Mouse (Mus musculus) induced T-regulatory cell, adult 2 months (primary cell): Measurements from ENCODE around the gene Lmtk2.

Source experiments
- DNase-seq: peaks from one replicate; pipeline ENCODE4 v3.0.0-alpha.2; 2012; ENCODE audit warnings: low read depth

Lmtk2 gene

DNA sequence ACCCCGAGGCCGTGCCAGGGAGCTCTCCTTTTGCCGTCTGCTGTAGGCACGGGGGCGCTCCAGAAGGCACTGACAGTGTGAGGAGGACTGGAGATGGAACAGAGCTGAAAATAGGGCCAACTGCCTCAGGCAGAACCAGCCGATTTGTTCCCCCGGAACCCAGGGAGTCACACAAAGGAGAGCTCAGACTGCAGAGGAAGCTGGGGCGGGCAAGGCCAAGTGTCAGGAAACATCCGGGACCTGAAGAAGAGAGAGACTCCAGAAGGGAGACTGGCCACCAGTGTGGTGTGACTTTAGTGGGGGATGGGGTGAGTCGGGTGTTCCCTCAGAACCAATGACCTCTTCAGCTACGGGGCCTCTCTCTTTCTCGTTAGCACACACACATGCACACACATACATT lies 119.1 kb downstream of the Lmtk2 start:
- DNase-seq = peak; percentile 27

DNA sequence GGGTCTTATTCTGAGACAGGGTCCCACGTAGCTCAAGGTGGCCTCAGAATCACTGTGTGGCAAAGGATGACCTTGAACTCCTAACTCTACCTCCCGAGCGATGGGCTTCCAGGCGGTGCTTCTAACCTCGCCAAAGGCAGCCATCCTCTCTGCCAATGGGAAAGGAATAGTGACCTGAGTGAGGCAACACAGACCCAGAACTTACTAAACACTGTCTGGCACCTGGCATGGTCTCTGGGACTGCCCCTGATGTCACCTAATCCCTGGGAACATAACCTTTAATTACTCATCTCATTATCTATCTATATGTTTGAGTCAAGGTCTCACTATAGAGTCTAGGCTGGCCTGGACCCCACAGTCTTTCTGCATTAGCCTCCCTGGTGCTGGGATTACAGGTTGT lies 119.7 kb downstream of the Lmtk2 start:
- no peak for DNase-seq

DNA sequence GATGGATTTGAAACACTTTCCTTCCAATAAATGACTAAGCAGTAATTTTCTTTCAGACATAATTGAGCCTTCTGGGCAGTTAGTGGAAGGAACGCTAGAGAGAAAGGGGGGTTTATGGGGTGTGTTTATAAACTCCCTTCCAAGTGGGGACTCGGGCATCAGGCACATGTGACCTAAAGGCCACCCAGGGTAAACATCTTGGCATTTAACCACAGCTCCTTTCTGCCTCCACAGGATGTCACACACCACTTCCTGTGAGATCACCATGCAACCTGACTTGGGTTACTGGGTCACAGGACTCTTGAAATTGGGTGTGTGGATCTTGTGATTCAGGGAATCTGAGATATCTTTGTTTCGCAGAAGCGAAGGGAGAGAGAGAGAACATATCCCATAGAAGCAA lies 121.1 kb downstream of the Lmtk2 start:
- peak; percentile 91 for DNase-seq

DNA sequence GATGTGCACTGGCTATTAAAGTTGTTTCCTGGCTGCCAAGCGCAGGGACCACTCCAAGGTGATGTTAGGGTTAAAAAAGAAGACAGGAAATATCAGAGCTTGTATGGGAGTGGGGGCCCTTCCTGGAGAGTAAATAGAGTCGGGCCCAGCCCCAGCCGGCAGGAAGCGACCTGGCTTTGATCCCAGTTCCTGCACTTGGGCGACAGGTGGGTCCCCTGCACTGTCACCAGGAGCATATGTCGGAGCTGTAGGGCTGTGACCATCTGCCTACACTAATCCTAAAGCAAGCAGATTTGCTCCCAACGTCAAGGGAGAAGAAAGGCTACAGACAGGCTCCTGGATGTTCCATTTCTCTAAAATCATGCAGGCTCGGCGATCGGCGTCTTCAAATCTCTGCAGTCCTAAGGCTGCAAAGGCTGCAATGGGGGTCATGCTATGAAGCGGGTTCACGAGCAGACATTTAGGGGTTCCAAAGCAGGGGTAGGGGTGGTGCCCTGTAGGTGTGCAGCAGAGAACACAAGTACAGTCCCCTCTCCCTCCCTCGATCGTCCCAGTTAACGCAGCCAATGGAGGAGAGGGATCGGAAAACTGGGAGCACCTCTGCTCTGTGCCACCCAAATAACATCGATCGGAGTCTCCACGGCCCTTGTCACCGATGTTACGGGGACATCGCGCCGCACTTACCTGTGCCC lies 122.7 kb downstream of the Lmtk2 start:
- DNase-seq = peak; percentile 77

DNA sequence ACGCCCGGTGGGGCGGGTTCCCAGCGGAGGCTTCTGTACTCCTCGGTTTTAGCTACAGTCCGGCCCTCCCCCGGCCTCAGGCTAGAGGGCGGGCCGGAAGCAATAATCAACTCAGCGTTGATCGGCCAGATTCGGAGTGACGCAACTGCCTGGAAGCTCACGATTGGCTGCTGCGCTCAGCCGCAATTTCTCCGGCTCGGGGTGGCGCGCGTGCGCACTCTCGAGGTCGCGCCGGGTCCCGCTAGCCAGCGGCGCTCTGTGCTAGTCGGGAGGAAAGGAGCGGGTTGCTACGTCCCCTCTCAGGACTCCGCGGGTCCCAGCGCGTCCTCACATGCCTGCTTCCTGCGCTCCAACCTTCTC lies 123.2 kb downstream of the Lmtk2 start, which contains the start of gene Tecpr1:
Gene Tecpr1, minus strand, starts transcription at position 113 of the 360 bp plus-strand sequence.
- peak; percentile 97 for DNase-seq

DNA sequence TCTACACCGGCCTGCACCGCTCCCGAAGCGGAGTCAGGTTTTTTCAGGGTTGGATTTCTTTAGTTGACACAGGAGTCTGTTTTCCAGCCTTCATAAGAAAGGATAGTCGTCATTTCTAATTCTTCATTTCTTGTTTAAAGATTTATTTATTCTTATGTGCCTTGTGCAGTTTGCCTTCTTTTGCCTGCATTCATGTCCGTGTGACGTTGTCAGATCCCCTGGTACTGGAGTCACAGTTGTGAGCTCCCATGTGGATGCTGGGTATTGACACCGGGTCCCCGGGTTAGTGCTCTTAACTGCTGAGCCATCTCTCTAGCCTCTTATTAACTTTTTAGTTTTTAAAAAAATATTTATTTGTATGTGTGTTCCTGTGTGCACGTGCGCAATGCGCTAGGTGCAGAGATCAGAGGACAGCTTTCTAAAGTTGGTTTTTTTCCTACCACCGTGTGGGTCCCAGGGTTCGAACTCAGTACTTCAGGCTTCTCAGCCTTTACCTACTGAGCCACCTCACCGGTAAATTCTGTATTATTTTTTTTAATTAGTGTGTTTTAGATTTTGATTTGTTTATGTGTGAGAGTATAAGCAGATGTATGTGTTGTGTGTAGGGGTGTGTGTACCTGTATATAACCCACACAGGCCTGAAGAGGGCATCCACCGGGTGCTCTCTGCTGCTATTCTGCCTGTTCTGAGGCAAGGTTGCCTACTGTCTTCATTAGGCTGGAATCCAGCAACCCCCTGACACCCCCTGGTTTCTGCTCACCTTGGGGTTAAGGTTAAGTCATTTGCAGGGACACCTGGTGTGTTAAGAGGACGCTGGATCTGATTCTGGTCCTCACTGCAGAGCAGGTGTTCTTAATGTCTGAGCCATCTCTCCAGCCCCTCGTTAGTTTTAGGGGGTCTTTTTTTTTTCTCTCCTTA lies 123.9 kb downstream of the Lmtk2 start:
- DNase-seq = no peak

GRCm38 (mm10) chr5:144226220-144226619 lies 126.0 kb downstream of the Lmtk2 start:
- peak; percentile 42 for DNase-seq

DNA sequence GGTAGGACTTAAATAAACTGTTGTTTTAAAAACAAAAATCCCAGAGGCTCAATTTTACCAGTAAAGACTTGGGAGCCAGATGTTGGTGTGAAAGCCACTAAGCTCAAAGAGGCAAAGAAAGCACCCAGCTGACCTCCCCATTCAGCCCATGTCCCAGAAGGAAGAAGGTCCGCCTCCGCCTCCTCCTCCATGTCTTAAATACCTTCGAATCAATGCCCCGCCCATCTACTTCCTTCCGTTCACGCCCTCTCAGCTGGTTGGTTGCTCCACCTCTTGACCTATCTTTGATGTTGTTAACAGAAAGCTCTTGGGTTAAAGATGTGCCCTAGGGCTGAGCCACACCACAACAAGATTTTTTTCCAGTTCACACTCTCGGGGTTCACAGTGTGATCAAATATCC lies 130.0 kb downstream of the Lmtk2 start:
- DNase-seq = no peak

- peak; percentile 69 for DNase-seq
Observed at GRCm38 (mm10) chr5:144231410-144231809, 131.2 kb downstream of the Lmtk2 start.

DNA sequence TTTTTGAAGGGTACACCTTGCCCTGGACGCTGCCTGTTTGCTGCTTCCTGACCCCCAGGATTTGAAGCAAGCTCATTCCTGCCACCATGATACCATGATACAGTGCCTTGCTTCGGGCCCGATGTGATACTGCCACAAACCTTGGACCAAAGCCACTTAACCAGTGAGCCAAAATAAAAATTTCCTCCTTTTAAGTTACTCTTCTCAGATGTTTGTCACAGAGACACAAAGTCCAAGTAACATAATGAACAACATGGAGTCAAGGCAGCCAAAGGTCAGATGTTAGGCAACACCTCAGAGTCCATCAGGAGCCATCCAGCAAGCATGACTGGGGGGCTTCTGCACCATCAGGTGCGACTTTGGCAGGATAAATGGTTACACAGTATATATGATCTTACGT lies 132.3 kb downstream of the Lmtk2 start:
- DNase-seq = no peak

GRCm38 (mm10) chr5:144234222-144234621 lies 134.0 kb downstream of the Lmtk2 start:
- no peak for DNase-seq

DNA sequence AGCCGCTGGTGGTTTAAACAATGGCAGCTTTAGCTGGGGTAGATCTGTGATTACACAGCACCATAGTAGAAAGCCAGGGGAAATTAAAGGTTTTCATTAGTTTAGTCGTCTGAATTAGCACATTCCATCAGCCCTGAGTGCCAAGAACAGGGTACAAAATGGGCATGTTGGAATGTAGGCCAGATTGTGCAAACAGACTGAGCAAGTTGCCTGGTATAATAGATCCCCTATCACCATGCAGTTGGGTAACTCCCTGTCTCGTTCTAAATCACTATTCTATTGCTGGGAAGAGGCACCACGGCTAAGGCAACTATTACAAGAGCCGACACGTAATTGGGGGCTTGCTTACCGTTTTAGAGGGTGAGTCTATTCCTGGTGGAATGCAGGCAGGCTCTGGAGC lies 134.5 kb downstream of the Lmtk2 start:
- DNase-seq = no peak
